Mouse (Mus musculus) induced T-regulatory cell, adult 2 months (primary cell): Measurements from ENCODE around the gene Dnmbp.

Experiments used
- DNase-seq: peaks from one replicate; pipeline ENCODE4 v3.0.0-alpha.2; 2012; ENCODE audit warnings: low read depth

Gene Dnmbp

GRCm38 (mm10) chr19:43944566-43944965, 4.6 kb upstream of the Dnmbp start:
- DNase-seq: no peak

GRCm38 (mm10) chr19:43943076-43943475, 3.1 kb upstream of the Dnmbp start:
- DNase-seq: no peak

- DNase-seq: no peak
Observed at GRCm38 (mm10) chr19:43939171-43939768, 721 bp downstream of the Dnmbp start.

GRCm38 (mm10) chr19:43938355-43938754, 1.6 kb downstream of the Dnmbp start:
- DNase-seq: no peak

- no peak for DNase-seq
Observed at GRCm38 (mm10) chr19:43930926-43931325, 9.1 kb downstream of the Dnmbp start.

GRCm38 (mm10) chr19:43930366-43930765, 9.6 kb downstream of the Dnmbp start:
- DNase-seq: no peak

GRCm38 (mm10) chr19:43929869-43930268, 10.1 kb downstream of the Dnmbp start:
- DNase-seq: no peak

GRCm38 (mm10) chr19:43927967-43928366, 12.0 kb downstream of the Dnmbp start:
- DNase-seq: no peak

- DNase-seq: no peak
Observed at GRCm38 (mm10) chr19:43927057-43927456, 12.9 kb downstream of the Dnmbp start.

GRCm38 (mm10) chr19:43926141-43926987, 13.6 kb downstream of the Dnmbp start:
- DNase-seq: no peak

- DNase-seq: no peak
Observed at GRCm38 (mm10) chr19:43924361-43924760, 15.6 kb downstream of the Dnmbp start.

GRCm38 (mm10) chr19:43922963-43923362, 17.0 kb downstream of the Dnmbp start:
- DNase-seq: peak; percentile 29

GRCm38 (mm10) chr19:43921410-43921809, 18.6 kb downstream of the Dnmbp start:
- DNase-seq: peak; percentile 54

- no peak for DNase-seq
Observed at GRCm38 (mm10) chr19:43920453-43921300, 19.3 kb downstream of the Dnmbp start.

GRCm38 (mm10) chr19:43919841-43920240, 20.1 kb downstream of the Dnmbp start:
- DNase-seq: no peak

- DNase-seq: no peak
Observed at GRCm38 (mm10) chr19:43918834-43919233, 21.2 kb downstream of the Dnmbp start.

GRCm38 (mm10) chr19:43917763-43918162, 22.2 kb downstream of the Dnmbp start:
- no peak for DNase-seq

GRCm38 (mm10) chr19:43917406-43917691, 22.6 kb downstream of the Dnmbp start:
- DNase-seq: no peak

GRCm38 (mm10) chr19:43916586-43917405, 23.2 kb downstream of the Dnmbp start:
- peak; percentile 65 for DNase-seq

GRCm38 (mm10) chr19:43915431-43915830, 24.6 kb downstream of the Dnmbp start:
- DNase-seq: no peak

GRCm38 (mm10) chr19:43914986-43915385, 25.0 kb downstream of the Dnmbp start:
- no peak for DNase-seq
